Mouse (Mus musculus): ENCODE data around the gene Doc2g. TPM values are rescaled to one million over a fixed set of nuclear protein-coding genes. Genes with fewer than 3 reads are reported as not detected.
"Not testable (repeated sequence)": the region's sequence is repeated elsewhere in the genome, so short reads cannot be mapped to it uniquely, and the experiment has no call there.

Doc2g gene
- polyA plus RNA-seq (2015; fragmentation: Nextera tagmentation; extraction: Ambion mirVana) = 2.8 and 3.8 TPM in 2 replicates

DNA sequence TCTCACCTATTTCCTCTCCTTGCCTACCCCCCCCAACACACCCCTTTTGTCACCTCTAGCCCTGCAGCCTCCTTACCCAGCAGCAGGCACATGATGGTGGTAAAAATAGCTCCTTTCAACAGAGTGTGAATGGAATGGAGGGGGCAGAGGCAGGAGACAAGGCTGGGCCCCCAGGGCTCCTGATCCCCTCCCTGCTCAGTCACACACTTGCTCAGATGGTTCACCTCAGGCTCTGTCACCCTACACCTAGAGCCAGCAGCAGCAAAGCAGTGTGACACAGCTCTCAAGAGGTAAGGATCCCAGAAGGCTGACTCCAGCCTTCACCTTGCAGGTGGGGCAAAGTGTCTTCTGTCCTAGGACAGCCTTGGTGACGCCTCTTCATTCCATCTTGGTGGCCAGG lies at the start of gene Doc2g:
Gene Doc2g (plus strand): TSS at position 202 of the 400 bp plus-strand sequence.
- H3K4me1 ChIP-seq (replicated peaks) = peaks cover 26% of the 10 kb centered on the region
- no peaks in the 10 kb centered on the region for H3K9me3 ChIP-seq
- WGBS = 73% methylated on average over 1 of the region's 1 CpGs
- H3K4me2 ChIP-seq (replicated peaks) = no peak within 1 kb of the TSS
- no peak within 1 kb of the TSS for H3K4me3 ChIP-seq (replicated peaks)
- H3K27ac ChIP-seq = no peak within 1 kb of the TSS
- no peak within 1 kb of the TSS for H3K9ac ChIP-seq
- ATAC-seq = no peak
- H3K36me3 ChIP-seq = peaks cover 12% of the 10 kb centered on the region
- H3K27me3 ChIP-seq (replicated peaks) = no peaks in the 10 kb centered on the region

DNA sequence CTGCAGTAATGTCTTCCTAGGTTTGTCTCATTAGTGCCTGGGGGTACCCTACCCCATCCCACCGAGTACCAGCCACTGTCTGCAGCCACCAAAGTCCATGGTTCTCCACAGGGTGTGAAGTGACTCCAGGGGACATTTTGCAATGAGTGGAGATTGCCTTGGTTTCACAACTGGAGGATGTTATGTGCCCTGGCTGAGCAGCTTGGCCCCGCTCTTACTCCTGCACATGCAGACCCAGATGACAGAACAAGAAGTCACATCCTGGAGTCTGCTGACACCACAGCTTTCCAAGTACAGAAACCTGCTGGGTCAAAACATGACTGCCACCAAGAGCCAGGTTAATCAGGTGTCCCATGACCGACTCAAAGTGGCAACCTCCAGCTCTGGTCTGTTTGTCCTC lies 48.1 kb upstream of the Doc2g start:
- Histone ChIP-seq H3K27ac (no peak overlapping the region), H3K9ac (no peak overlapping the region), H3K4me2 (replicated peaks) (no peak overlapping the region), H3K9me3 (no peaks in the 10 kb centered on the region), H3K4me3 (replicated peaks) (no peak overlapping the region), H3K4me1 (replicated peaks) (peaks cover 2% of the 10 kb centered on the region; the same call in 1 of the 2 replicates), H3K36me3 (no peaks in the 10 kb centered on the region), H3K27me3 (replicated peaks) (no peaks in the 10 kb centered on the region)
- ATAC-seq = no peak
- WGBS = 76% methylated on average over 3 of the region's 3 CpGs

DNA sequence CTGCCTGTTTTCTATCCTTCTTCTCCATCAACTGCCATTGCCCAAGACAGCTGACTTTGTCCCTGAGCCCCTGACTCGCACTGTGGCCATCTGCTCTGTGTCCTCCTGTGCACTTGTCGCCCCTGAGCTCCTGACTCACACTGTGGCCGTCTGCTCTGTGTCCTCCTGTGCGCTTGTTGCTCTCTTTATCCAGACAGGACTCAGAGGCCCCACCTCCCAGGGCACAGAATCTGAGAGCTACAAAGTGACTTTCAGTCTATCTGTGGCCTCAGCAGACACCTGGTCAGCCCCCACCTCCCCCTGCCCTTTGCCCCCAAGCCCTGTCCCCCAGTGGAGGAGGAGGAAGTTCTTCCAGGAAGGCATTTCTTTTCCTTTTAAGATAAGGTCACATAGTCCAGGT lies 47.3 kb upstream of the Doc2g start:
- Histone ChIP-seq H3K4me2 (replicated peaks) (no peak overlapping the region), H3K27ac (no peak overlapping the region), H3K4me3 (replicated peaks) (no peak overlapping the region), H3K4me1 (replicated peaks) (peaks cover 2% of the 10 kb centered on the region; the same call in 1 of the 2 replicates), H3K9ac (no peak overlapping the region), H3K36me3 (no peaks in the 10 kb centered on the region), H3K27me3 (replicated peaks) (no peaks in the 10 kb centered on the region), H3K9me3 (no peaks in the 10 kb centered on the region)
- 40% methylated on average over 4 of the region's 4 CpGs for WGBS
- peak; percentile 72 for ATAC-seq

DNA sequence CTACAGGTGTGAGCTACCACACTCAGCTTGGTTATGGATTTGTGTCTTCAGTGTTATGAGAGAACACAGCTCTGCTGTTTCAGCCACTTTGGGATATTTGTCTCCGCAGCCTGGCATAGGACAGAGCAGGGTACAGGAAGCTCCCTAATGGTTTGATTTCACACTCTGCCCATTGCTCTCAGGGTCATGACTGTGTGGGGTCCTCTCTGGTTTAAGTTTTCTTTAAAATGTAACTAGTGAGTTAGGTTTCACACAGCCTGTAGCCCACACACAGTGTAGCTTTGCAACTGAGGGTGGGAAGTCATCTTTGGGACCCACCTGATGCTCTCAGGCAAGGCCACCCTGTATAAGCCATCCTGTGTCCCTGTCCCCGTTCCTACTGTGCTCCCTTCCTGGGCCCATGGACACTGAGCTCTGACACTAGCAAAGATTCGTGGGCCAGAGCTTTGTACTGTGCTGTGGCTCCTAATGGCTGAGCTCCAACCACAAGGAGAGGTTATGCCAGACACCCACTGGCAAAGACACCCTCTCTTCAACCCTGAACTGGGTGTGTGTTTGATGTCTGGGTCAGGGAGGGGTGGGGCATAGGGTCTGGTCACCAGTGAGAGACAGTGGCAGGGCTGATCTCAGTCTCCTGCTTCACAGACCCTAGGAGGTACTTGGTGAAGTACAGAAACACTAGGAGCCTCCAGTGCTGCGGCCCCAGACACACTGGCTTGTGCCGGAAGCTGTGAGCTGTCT lies 45.6 kb upstream of the Doc2g start:
- ATAC-seq, H3K9me3 ChIP-seq: not testable (repeated sequence)
- WGBS = 77% methylated on average over 5 of the region's 5 CpGs

DNA sequence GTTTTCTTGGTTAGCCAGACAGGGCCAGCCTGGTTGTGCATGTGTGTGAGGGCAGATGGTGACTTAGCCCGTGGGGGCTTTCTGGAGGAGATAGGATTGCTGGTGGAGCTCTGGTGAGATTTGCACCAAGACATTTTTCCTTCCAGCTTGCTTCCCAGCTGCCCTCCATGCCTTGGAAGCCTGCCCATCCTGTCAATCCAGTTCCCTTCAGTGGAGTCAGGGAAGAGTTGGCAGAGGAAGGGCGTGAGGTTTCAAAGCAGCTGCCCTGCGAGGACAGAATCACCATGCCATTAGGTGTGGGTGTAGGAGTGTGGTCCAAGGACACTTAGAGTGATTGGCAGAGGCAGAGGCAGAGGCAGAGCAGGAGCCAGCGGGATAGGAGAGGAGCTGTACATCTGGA lies 44.6 kb upstream of the Doc2g start, which contains the start of gene Aldh3b3:
Gene Aldh3b3 (plus strand): TSS at position 176 of the 400 bp plus-strand sequence.
- Histone ChIP-seq H3K36me3 (no peaks in the 10 kb centered on the region), H3K9me3 (no peaks in the 10 kb centered on the region), H3K9ac (no peak within 1 kb of the TSS), H3K4me2 (replicated peaks) (no peak within 1 kb of the TSS), H3K4me3 (replicated peaks) (no peak within 1 kb of the TSS), H3K27me3 (replicated peaks) (no peaks in the 10 kb centered on the region), H3K4me1 (replicated peaks) (peaks cover 2% of the 10 kb centered on the region; the same call in 1 of the 2 replicates), H3K27ac (no peak within 1 kb of the TSS)
- WGBS = 63% methylated on average over 4 of the region's 4 CpGs
- ATAC-seq = no peak

More for the DNA sequence above, 45.6 kb upstream of the Doc2g start:
- H3K9ac ChIP-seq; H3K4me1 ChIP-seq (replicated peaks); H3K4me2 ChIP-seq (replicated peaks); H3K4me3 ChIP-seq (replicated peaks); H3K27me3 ChIP-seq (replicated peaks); H3K27ac ChIP-seq; H3K36me3 ChIP-seq: not testable (repeated sequence)

DNA sequence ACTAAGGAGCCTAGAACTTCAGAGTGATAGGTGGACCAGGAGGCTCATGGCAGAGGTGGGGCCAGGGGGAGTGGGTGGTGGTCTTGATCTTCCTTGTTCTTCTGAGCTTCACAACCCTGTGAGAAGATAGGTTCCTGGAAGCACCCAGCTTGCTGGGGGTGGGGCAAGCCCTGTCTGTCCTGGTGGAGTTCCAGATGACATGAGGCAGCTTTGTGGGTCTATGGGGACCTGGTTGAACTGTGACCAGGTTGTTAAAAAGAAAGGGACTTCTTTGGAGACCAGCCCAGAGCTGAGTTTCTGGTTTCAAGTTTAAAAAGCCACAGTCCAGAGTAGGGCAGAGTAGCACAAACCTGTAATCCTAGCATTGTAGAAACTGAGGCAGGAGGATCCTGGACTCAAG lies 44.1 kb upstream of the Doc2g start:
- no peak for ATAC-seq
- Histone ChIP-seq H3K4me3 (replicated peaks) (no peak overlapping the region), H3K27me3 (replicated peaks) (no peaks in the 10 kb centered on the region), H3K4me1 (replicated peaks) (peaks cover 2% of the 10 kb centered on the region; the same call in 1 of the 2 replicates), H3K9ac (no peak overlapping the region), H3K9me3 (no peaks in the 10 kb centered on the region), H3K27ac (no peak overlapping the region), H3K36me3 (no peaks in the 10 kb centered on the region), H3K4me2 (replicated peaks) (no peak overlapping the region)

DNA sequence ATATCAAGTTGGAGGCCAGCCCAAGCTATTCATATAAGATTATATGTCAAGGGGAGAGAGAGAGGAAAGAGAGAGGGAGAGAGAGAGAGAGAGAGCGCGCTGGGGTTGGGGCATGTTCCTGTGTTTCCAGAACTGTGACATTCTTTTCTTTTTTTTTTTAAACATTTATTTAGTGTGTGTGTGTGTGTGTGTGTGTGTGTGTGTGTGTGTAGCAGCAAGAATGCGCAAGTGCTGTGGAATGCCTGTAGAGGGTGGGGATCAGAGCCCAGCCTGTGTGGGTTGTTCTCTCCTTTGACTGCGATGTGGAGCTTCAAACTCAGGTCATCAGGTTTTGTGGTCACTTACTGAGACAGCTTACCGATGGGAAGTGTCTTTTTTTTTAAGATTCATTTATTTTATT lies 42.9 kb upstream of the Doc2g start:
- ATAC-seq = no peak
- peaks cover 2% of the 10 kb centered on the region; the same call in 1 of the 2 replicates for H3K4me1 ChIP-seq (replicated peaks)
- no peak overlapping the region for H3K4me3 ChIP-seq (replicated peaks)
- H3K4me2 ChIP-seq (replicated peaks) = no peak overlapping the region
- H3K27me3 ChIP-seq (replicated peaks) = no peaks in the 10 kb centered on the region
- no peak overlapping the region for H3K27ac ChIP-seq
- WGBS = 72% methylated on average over 5 of the region's 5 CpGs
- no peak overlapping the region for H3K9ac ChIP-seq
- no peaks in the 10 kb centered on the region for H3K36me3 ChIP-seq
- no peaks in the 10 kb centered on the region for H3K9me3 ChIP-seq

DNA sequence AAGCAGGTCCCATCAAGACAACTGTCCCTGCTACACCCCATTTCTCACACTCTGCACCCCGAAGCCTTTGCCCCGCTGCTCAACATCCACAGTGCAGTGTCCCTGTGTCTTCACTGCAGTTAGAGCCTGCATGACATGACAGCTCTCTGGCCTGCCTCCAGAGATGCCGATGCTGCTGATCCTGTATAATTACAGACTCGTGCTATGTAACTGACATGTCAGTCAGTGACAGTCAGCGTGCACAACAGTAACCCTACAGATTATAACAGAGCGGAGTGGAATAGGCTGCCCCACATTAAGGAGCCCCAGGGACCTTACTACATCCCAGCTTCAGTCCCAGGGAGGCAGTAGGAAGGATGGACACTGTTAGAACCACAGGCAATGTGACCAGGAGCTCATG lies 41.3 kb upstream of the Doc2g start:
- not testable (repeated sequence) for ATAC-seq, H3K36me3 ChIP-seq
- whole genome bisulfite sequencing = 86% methylated on average over 6 of the region's 6 CpGs

DNA sequence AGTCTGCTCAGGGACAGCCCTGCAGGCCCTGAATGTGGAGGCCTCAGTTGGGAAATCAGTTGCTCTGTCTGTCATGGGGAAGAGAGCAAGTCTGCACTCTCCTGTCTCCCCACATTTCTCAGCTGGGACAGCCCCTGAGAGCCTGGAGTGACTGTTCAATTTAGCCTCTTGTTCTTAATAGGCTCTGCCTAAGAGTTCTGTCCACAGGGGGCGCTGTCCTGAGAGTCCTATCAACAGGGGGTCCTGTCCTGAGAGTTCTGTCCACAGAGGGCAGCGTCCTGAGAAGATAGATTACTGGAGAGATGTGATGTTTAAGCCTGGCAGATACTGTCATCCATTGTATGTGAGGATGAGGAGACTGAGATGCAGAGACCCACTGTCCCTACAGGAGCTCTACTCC lies 40.6 kb upstream of the Doc2g start:
- Histone ChIP-seq H3K4me3 (replicated peaks) (no peak overlapping the region), H3K9me3 (no peaks in the 10 kb centered on the region), H3K4me2 (replicated peaks) (no peak overlapping the region), H3K36me3 (no peaks in the 10 kb centered on the region), H3K27ac (no peak overlapping the region), H3K27me3 (replicated peaks) (no peaks in the 10 kb centered on the region), H3K4me1 (replicated peaks) (no peaks in the 10 kb centered on the region), H3K9ac (no peak overlapping the region)
- no peak for ATAC-seq
- WGBS = 15% methylated on average over 2 of the region's 2 CpGs

More for the DNA sequence above, 41.3 kb upstream of the Doc2g start:
- H3K27me3 ChIP-seq (replicated peaks); H3K4me2 ChIP-seq (replicated peaks); H3K9me3 ChIP-seq; H3K4me3 ChIP-seq (replicated peaks); H3K9ac ChIP-seq; H3K27ac ChIP-seq; H3K4me1 ChIP-seq (replicated peaks): not testable (repeated sequence)

DNA sequence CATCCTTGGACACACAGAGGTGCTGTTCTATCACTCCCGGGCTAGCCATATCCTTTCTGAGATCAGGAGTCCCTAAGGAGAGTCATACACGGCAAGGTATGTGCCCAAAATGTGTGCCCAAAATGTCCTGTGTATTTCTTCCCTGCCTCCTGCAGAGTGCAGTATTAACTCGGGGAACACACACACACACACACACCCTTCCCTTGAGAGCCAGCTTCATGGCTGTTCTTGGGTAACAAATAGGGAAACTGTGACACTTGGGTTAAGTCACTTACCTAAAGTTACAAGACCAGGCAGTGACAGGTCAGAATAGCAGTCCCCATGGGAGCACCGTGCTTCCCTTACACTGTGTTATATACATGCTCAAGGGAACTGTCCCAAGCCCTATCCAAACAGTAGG lies 39.1 kb upstream of the Doc2g start:
- Histone ChIP-seq H3K9me3 (no peaks in the 10 kb centered on the region), H3K27ac (no peak overlapping the region), H3K9ac (no peak overlapping the region), H3K4me3 (replicated peaks) (no peak overlapping the region), H3K27me3 (replicated peaks) (no peaks in the 10 kb centered on the region), H3K4me1 (replicated peaks) (no peaks in the 10 kb centered on the region), H3K36me3 (no peaks in the 10 kb centered on the region), H3K4me2 (replicated peaks) (no peak overlapping the region)
- ATAC-seq = no peak
- 74% methylated on average over 4 of the region's 4 CpGs for WGBS

DNA sequence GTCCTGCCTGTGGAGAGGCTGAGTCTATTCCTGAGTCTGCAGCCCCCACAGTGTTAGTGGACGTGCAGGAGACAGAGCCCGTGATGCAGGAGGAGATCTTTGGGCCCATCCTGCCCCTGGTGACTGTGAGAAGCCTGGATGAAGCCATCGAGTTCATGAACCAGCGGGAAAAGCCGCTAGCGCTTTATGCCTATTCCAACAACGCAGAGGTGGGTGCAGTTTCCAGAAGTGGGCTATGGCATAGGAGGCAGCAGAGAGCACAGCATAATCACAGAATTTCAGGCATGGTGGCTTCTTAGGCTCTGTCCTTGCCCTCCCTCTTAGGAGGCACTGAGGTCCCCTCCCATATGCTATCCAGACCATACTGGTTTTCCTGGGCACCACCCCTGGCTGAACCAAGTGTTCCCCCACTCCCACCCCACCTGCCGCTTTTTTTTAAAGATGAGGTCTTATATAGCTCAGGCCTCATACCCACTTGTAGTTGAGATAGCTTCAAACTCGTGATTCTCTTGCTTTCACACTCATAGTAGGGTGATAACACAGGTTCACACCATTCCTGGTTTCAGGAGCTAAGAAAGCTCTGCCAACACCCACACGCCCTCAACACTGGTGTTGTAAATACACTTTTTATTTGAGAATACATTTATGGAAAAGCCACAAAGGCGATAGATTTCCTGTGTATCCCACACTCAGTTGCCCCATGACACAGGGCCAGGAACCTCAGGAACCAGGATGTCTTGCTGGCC lies 36.6 kb upstream of the Doc2g start:
- Histone ChIP-seq H3K27me3 (replicated peaks) (no peaks in the 10 kb centered on the region), H3K36me3 (no peaks in the 10 kb centered on the region), H3K9ac (no peak overlapping the region), H3K9me3 (no peaks in the 10 kb centered on the region), H3K27ac (no peak overlapping the region), H3K4me3 (replicated peaks) (no peak overlapping the region), H3K4me1 (replicated peaks) (no peaks in the 10 kb centered on the region), H3K4me2 (replicated peaks) (no peak overlapping the region)
- ATAC-seq = no peak
- 68% methylated on average over 11 of the region's 11 CpGs for WGBS

DNA sequence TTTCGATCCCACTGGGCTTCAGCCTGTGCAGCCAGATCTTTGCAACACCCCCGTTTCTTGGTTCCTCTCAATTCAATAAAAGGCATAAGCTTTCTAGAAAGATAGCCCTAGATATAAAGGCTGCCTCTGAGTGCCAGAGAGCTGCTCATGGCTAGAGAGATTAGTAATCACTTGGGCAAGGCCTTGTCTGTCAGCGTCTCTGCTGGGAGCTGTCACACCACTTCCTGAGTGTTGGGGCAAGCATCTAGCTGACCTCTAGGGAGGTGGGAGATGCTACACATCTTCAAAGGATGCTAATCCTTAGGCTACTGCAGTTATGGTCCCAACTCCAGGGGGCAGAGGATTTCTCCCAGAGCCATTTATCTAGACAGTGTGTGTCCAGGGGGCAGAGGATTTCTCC lies 35.9 kb upstream of the Doc2g start:
- ATAC-seq = no peak
- Histone ChIP-seq H3K9ac (no peak overlapping the region), H3K36me3 (no peaks in the 10 kb centered on the region), H3K9me3 (no peaks in the 10 kb centered on the region), H3K4me2 (replicated peaks) (no peak overlapping the region), H3K27ac (no peak overlapping the region), H3K4me3 (replicated peaks) (no peak overlapping the region), H3K27me3 (replicated peaks) (no peaks in the 10 kb centered on the region), H3K4me1 (replicated peaks) (0 out of 2 replicates have a peak, but pooled peaks cover 2% of the 10 kb centered on the region)
- 59% methylated on average over 3 of the region's 3 CpGs for WGBS

All from intestine, embryonic 15.5 days (tissue).